Mouse (Mus musculus): ENCODE data around the gene Olfr456. TPM values are rescaled to one million over a fixed set of nuclear protein-coding genes. Genes with fewer than 3 reads are reported as not detected.

Olfr456 gene
- polyA plus RNA-seq (2014; fragmentation: Illumina TruSeq; extraction: RNeasy Lipid Tissue Mini Kit (QIAGEN cat#74804); ENCODE audit: low read depth, low replicate concordance) = not detected

DNA sequence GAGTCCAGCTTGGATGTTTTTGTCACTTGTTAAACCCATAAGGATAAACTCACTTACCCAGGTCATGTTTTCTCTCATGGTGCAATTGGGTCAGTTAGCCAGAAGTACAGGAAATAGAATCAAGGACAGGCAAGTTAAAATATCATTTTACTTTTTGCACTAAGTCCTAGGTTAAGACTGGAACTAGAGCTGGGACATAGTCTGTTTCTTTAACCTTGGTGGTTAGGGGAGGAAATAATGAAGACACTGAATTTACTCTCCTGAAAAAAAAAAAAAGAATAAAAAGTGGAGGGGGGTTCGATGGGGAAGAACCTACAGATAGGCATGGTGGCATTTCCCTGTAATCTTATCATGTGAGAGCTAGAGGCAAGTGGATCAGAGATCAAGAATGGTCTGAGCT lies at the start of gene Olfr456:
Gene Olfr456 (minus strand): TSS at position 101 of the 400 bp plus-strand sequence.

DNA sequence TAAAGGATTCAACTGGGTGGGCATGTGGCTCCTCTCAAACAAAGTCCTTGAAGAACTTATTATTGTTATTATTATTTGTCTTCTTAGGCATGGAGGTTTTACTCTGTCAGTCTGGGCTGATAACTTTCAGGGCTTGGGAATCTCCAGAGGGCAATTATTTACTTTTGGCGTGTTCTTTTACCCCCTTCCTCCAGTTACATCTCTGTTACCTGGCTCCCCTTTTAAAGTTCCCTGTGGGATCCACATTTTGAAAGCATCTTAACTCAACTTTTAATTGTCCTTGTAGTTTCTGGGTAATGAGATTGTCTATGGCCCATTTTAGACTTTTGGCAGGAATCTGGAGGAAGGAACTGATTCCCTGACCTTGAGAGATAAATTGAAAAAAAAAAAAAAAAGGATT lies 10.8 kb downstream of the Olfr456 start, which contains the start of gene Olfr457:
Gene Olfr457 (minus strand): TSS at position 101 of the 400 bp plus-strand sequence.

DNA sequence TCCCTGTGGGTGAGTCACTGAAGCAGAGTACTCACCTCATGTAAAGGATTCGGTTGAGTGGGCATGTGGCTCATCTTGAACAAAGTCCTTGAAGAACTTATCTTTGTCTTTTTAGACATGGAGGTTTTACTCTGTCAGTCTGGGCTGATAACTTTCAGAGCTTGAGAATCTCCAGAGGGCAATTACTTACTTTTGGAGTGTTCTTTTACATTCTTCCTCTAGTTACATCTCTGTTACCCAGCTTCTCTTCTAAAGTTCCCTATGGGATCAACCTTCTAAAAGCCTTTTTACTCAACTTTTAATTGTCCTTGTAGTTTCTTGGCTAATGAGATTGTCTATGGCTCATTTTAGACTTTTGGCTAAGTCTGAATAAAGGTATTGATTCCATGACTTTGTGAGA lies 21.9 kb downstream of the Olfr456 start, which contains the start of gene Olfr458:
Gene Olfr458 (minus strand): TSS at position 101 of the 400 bp plus-strand sequence.

Other genes with a start within 250 kb of the Olfr456 start
- gene Gstk1, start 241.3 kb downstream of the Olfr456 start, polyA plus RNA-seq (2014; fragmentation: Illumina TruSeq; extraction: RNeasy Lipid Tissue Mini Kit (QIAGEN cat#74804); ENCODE audit: low read depth, low replicate concordance) = 27.1 TPM
- gene Tmem139, start 225.2 kb downstream of the Olfr456 start, polyA plus RNA-seq (2014; fragmentation: Illumina TruSeq; extraction: RNeasy Lipid Tissue Mini Kit (QIAGEN cat#74804); ENCODE audit: low read depth, low replicate concordance) = 33.1 TPM
- gene Casp2, start 222.2 kb downstream of the Olfr456 start, polyA plus RNA-seq (2014; fragmentation: Illumina TruSeq; extraction: RNeasy Lipid Tissue Mini Kit (QIAGEN cat#74804); ENCODE audit: low read depth, low replicate concordance) = 92.5 TPM
- 0.47 TPM for gene Clcn1, start 200.5 kb downstream of the Olfr456 start, polyA plus RNA-seq (2014; fragmentation: Illumina TruSeq; extraction: RNeasy Lipid Tissue Mini Kit (QIAGEN cat#74804); ENCODE audit: low read depth, low replicate concordance)
- gene Fam131b, start 162.6 kb downstream of the Olfr456 start, polyA plus RNA-seq (2014; fragmentation: Illumina TruSeq; extraction: RNeasy Lipid Tissue Mini Kit (QIAGEN cat#74804); ENCODE audit: low read depth, low replicate concordance) = 0.32 TPM
- gene Zyx, start 137.6 kb downstream of the Olfr456 start, polyA plus RNA-seq (2014; fragmentation: Illumina TruSeq; extraction: RNeasy Lipid Tissue Mini Kit (QIAGEN cat#74804); ENCODE audit: low read depth, low replicate concordance) = 1.6 TPM
- 2.3 TPM for gene Epha1, start 113.9 kb downstream of the Olfr456 start, polyA plus RNA-seq (2014; fragmentation: Illumina TruSeq; extraction: RNeasy Lipid Tissue Mini Kit (QIAGEN cat#74804); ENCODE audit: low read depth, low replicate concordance)
- gene Tas2r143, start 87.0 kb downstream of the Olfr456 start, polyA plus RNA-seq (2014; fragmentation: Illumina TruSeq; extraction: RNeasy Lipid Tissue Mini Kit (QIAGEN cat#74804); ENCODE audit: low read depth, low replicate concordance) = not detected
- gene Tas2r135, start 81.8 kb downstream of the Olfr456 start, polyA plus RNA-seq (2014; fragmentation: Illumina TruSeq; extraction: RNeasy Lipid Tissue Mini Kit (QIAGEN cat#74804); ENCODE audit: low read depth, low replicate concordance) = not detected
- not detected for gene Tas2r126, start 52.7 kb downstream of the Olfr456 start, polyA plus RNA-seq (2014; fragmentation: Illumina TruSeq; extraction: RNeasy Lipid Tissue Mini Kit (QIAGEN cat#74804); ENCODE audit: low read depth, low replicate concordance)
- not detected for gene Olfr458, start 22.0 kb downstream of the Olfr456 start, polyA plus RNA-seq (2014; fragmentation: Illumina TruSeq; extraction: RNeasy Lipid Tissue Mini Kit (QIAGEN cat#74804); ENCODE audit: low read depth, low replicate concordance)
- not detected for gene Olfr457, start 10.9 kb downstream of the Olfr456 start, polyA plus RNA-seq (2014; fragmentation: Illumina TruSeq; extraction: RNeasy Lipid Tissue Mini Kit (QIAGEN cat#74804); ENCODE audit: low read depth, low replicate concordance)
- not detected for gene Olfr455, start 60.4 kb upstream of the Olfr456 start, polyA plus RNA-seq (2014; fragmentation: Illumina TruSeq; extraction: RNeasy Lipid Tissue Mini Kit (QIAGEN cat#74804); ENCODE audit: low read depth, low replicate concordance)
- not detected for gene Tcaf3, start 110.5 kb upstream of the Olfr456 start, polyA plus RNA-seq (2014; fragmentation: Illumina TruSeq; extraction: RNeasy Lipid Tissue Mini Kit (QIAGEN cat#74804); ENCODE audit: low read depth, low replicate concordance)
- gene Tcaf2, start 158.0 kb upstream of the Olfr456 start, polyA plus RNA-seq (2014; fragmentation: Illumina TruSeq; extraction: RNeasy Lipid Tissue Mini Kit (QIAGEN cat#74804); ENCODE audit: low read depth, low replicate concordance) = 19.7 TPM
- 31.9 TPM for gene Tcaf1, start 222.9 kb upstream of the Olfr456 start, polyA plus RNA-seq (2014; fragmentation: Illumina TruSeq; extraction: RNeasy Lipid Tissue Mini Kit (QIAGEN cat#74804); ENCODE audit: low read depth, low replicate concordance)

Measured in sigmoid colon, adult 10 weeks (tissue).